Mouse (Mus musculus) frontal cortex, adult 2 months (tissue): ENCODE data around the gene Hip1. TPM values are rescaled to one million over a fixed set of nuclear protein-coding genes. Genes with fewer than 3 reads are reported as not detected.
A peak's percentile ranks its signal among the peaks of the same experiment; 100 is the strongest.
"Not testable (repeated sequence)": the region's sequence is repeated elsewhere in the genome, so short reads cannot be mapped to it uniquely, and the experiment has no call there.

Source experiments
- DNase-seq, 2 experiments: peaks; one replicate each; pipeline ENCODE4 v3.0.0; 2022; ENCODE audit warnings: low spot score in 1 of 2; ENCODE audit errors: extremely low spot score in 1 of 2
- polyA plus RNA-seq: library from polyadenylated mRNA; depleted of rRNA; stranded (reverse); fragments of >200 nt; gene quantifications from 2 replicates; pipeline ENCODE4 v1.2.3, GENCODE M21; 2012

Gene Hip1
- polyA plus RNA-seq, 1 experiment: 38.3 TPM

GRCm38 (mm10) chr5:135454256-135454655 is 90.7 kb downstream of the Hip1 start:
- no peak for DNase-seq

GRCm38 (mm10) chr5:135451559-135451958 is 93.4 kb downstream of the Hip1 start:
- not testable (repeated sequence) for DNase-seq

GRCm38 (mm10) chr5:135451100-135451499 is 93.8 kb downstream of the Hip1 start:
- peak in 1 of 2 experiments; percentile 63 for DNase-seq

GRCm38 (mm10) chr5:135445755-135446154 is 99.2 kb downstream of the Hip1 start:
- DNase-seq: no peak

GRCm38 (mm10) chr5:135442430-135442829 is 102.5 kb downstream of the Hip1 start:
- DNase-seq: no peak

GRCm38 (mm10) chr5:135435039-135435438 is 109.9 kb downstream of the Hip1 start:
- DNase-seq: no peak

GRCm38 (mm10) chr5:135433861-135434260 is 111.1 kb downstream of the Hip1 start:
- no peak for DNase-seq

- DNase-seq: no peak
Measured at GRCm38 (mm10) chr5:135431111-135431510, 113.8 kb downstream of the Hip1 start.

- no peak for DNase-seq
Measured at GRCm38 (mm10) chr5:135428786-135429185, 116.1 kb downstream of the Hip1 start.

GRCm38 (mm10) chr5:135410266-135410665 is 134.7 kb downstream of the Hip1 start:
- no peak for DNase-seq

- DNase-seq: no peak
Measured at GRCm38 (mm10) chr5:135408114-135408513, 136.8 kb downstream of the Hip1 start.

GRCm38 (mm10) chr5:135405437-135405836 is 139.5 kb downstream of the Hip1 start:
- no peak for DNase-seq

GRCm38 (mm10) chr5:135404623-135405022 is 140.3 kb downstream of the Hip1 start:
- DNase-seq: peak; percentile 51 to 78

GRCm38 (mm10) chr5:135400244-135400643 is 144.7 kb downstream of the Hip1 start:
- peak in 1 of 2 experiments; percentile 92 for DNase-seq

- no peak for DNase-seq
Measured at GRCm38 (mm10) chr5:135399382-135399781, 145.5 kb downstream of the Hip1 start.

GRCm38 (mm10) chr5:135395826-135396225 is 149.1 kb downstream of the Hip1 start:
- DNase-seq: peak in 1 of 2 experiments; percentile 57

- peak; percentile 57 to 84 for DNase-seq
Measured at GRCm38 (mm10) chr5:135394004-135394823, 150.7 kb downstream of the Hip1 start, which contains the start of gene Pom121. Gene Pom121, minus strand, starts transcription at chr5:135394546.

GRCm38 (mm10) chr5:135383771-135384170 is 161.1 kb downstream of the Hip1 start:
- DNase-seq: no peak

GRCm38 (mm10) chr5:135382746-135383145 is 162.2 kb downstream of the Hip1 start:
- DNase-seq: no peak

- no peak for DNase-seq
Measured at GRCm38 (mm10) chr5:135381356-135381925, 163.5 kb downstream of the Hip1 start.

GRCm38 (mm10) chr5:135380681-135381080 is 164.2 kb downstream of the Hip1 start:
- DNase-seq: no peak

- no peak for DNase-seq
Measured at GRCm38 (mm10) chr5:135376341-135376740, 168.6 kb downstream of the Hip1 start.
